Mouse (Mus musculus): ENCODE measurements at regions not wholly inside any gene's neighbourhood (a gene's known extent, or its start where the extent isn't known, plus 50 kb on each side); places are given as distances from the start of the nearest gene placed in this dataset.

DNA sequence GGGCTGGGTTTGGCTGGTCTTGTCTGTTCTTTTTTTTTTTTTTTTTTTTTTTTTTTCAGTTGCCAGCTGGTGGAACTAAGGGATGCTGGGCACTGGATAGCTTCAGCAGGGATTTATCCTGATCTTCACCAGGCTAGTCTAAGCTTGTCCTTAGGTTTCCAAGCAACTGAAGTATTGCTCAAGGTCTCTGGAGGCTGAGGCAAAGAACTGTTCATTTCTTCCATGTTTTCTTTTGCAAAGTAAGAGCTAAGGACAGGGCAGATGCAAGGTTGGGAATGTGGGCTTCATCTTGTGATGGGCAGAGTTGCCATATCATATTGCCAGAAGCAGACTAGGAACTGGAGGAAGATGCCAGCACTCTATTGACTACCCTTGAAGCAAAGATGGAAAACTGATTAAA is 1378.1 kb downstream of the Gsdmc2 start:
- no peak for TF ChIP-seq POLR2A (IDR thresholded peaks at IDR 0.05; ENCODE audit: low read depth, low read length)
- no peak for TF ChIP-seq CTCF (IDR thresholded peaks at IDR 0.05; ENCODE audit: extremely low read depth, insufficient read length, insufficient replicate concordance, low read depth, low read length)

Data from small intestine, adult 2 months (tissue).